21 mouse cellular contexts compared by ENCODE assay signal in genomic region chr5:111008431-111008830, GRCm38 (mm10).
"Had no signal": no experiment of that assay in that cellular context is flagged by ENCODE, and none has a peak within 500 bp of the region (broad histone marks: within the 10 kb centered on the region; RNA-seq: fewer than 3 reads in every experiment).

No protein-coding gene starts in this region.

- DNase-seq: kidney, postnatal 25 days; layer of hippocampus, adult 9-11 months; liver; lung, adult 18-20 months; lung, postnatal 10 days; lung, postnatal 36 days; midbrain, embryonic 14.5 days; thymus, adult 2 months; thymus, postnatal 14 days; thymus, postnatal 4 days had no signal

- H3K4me2 ChIP-seq: limb, embryonic 12.5 days; liver, embryonic 12.5 days; liver, embryonic 15.5 days; lung, embryonic 15.5 days; neural tube, embryonic 12.5 days; neural tube, embryonic 15.5 days had no signal

- H3K27ac ChIP-seq: kidney, postnatal 0 days; layer of hippocampus, adult 2 months; limb, embryonic 12.5 days; liver, embryonic 12.5 days; liver, embryonic 15.5 days; lung, embryonic 15.5 days; midbrain, embryonic 10.5 days; neural tube, embryonic 12.5 days; neural tube, embryonic 15.5 days; stomach, postnatal 0 days had no signal

- H3K9ac ChIP-seq: limb, embryonic 12.5 days; liver, embryonic 12.5 days; liver, embryonic 15.5 days; lung, embryonic 15.5 days; neural tube, embryonic 12.5 days; neural tube, embryonic 15.5 days had no signal

- H3K4me1 ChIP-seq: liver, embryonic 12.5 days; liver, embryonic 15.5 days had no signal

- H3K4me3 ChIP-seq: layer of hippocampus, adult 2 months; limb, embryonic 12.5 days; liver, embryonic 12.5 days; liver, embryonic 15.5 days; lung, embryonic 15.5 days; megakaryocyte, embryonic 14.5 days; midbrain, embryonic 10.5 days; neural tube, embryonic 12.5 days; neural tube, embryonic 15.5 days had no signal

- H3K27me3 ChIP-seq: limb, embryonic 12.5 days; liver, embryonic 12.5 days; liver, embryonic 15.5 days; lung, embryonic 15.5 days; neural tube, embryonic 12.5 days; neural tube, embryonic 15.5 days had no signal

- H3K36me3 ChIP-seq: liver, embryonic 12.5 days; liver, embryonic 15.5 days; lung, embryonic 15.5 days; neural tube, embryonic 15.5 days had no signal

- ATAC-seq: liver, embryonic 12.5 days had no signal

- H3K9me3 ChIP-seq: limb, embryonic 12.5 days; liver, embryonic 12.5 days; liver, embryonic 15.5 days; lung, embryonic 15.5 days; neural tube, embryonic 15.5 days had no signal
